Mouse (Mus musculus): ENCODE measurements around the gene Top3a. TPM values are rescaled to one million over a fixed set of nuclear protein-coding genes. Genes with fewer than 3 reads are reported as not detected.

Top3a gene
- polyA plus RNA-seq, 1 experiment from 2014 or later, result 20.5 TPM

- Histone ChIP-seq H3K4me2 (ENCODE audit: low read depth, low read length) (peak within 1 kb of the TSS; percentile 78), H3K27me3 (ENCODE audit: control insufficient read depth, insufficient read depth, low read length) (no peaks in the 10 kb centered on the region), H3K9ac (replicated peaks; ENCODE audit: low read length) (peak within 1 kb of the TSS; percentile 91), H3K4me3 (ENCODE audit: low read depth, low read length) (peak within 1 kb of the TSS; percentile 86), H3K9me3 (replicated peaks; ENCODE audit: control insufficient read depth, low read length) (no peaks in the 10 kb centered on the region), H3K27ac (replicated peaks; ENCODE audit: low read depth, low read length) (peak within 1 kb of the TSS; percentile 76), H3K36me3 (replicated peaks; ENCODE audit: control insufficient read depth, insufficient read depth, low read depth, low read length) (peaks cover 5% of the 10 kb centered on the region), H3K4me1 (ENCODE audit: control insufficient read depth, insufficient read depth, low read length) (peaks cover 3% of the 10 kb centered on the region; the same call in 1 of the 2 replicates)
- peak; percentile 85 for DNase-seq (ENCODE audit: low spot score)
- peak; percentile 46 for ATAC-seq (replicated peaks; ENCODE audit: insufficient number of reproducible peaks, low FRiP score, low TSS enrichment, low read depth)
- WGBS, result under 1% methylated on average over 70 of the region's 71 CpGs
Observed at GRCm38 (mm10) chr11:60726601-60727391, 50.4 kb downstream of the Top3a start, which contains the start of gene Flii. Gene Flii, minus strand, starts transcription at chr11:60727263.

- no peak for DNase-seq (ENCODE audit: low spot score)
- WGBS, result 83% methylated on average over 5 of the region's 5 CpGs
- H3K4me2 ChIP-seq (ENCODE audit: low read depth, low read length), result no peak overlapping the region
- no peak overlapping the region for H3K27ac ChIP-seq (replicated peaks; ENCODE audit: low read depth, low read length)
- no peaks in the 10 kb centered on the region for H3K4me1 ChIP-seq (ENCODE audit: control insufficient read depth, insufficient read depth, low read length)
- H3K36me3 ChIP-seq (replicated peaks; ENCODE audit: control insufficient read depth, insufficient read depth, low read depth, low read length), result peaks cover 22% of the 10 kb centered on the region
- ATAC-seq (replicated peaks; ENCODE audit: insufficient number of reproducible peaks, low FRiP score, low TSS enrichment, low read depth), result no peak
- no peak overlapping the region for H3K9ac ChIP-seq (replicated peaks; ENCODE audit: low read length)
- H3K27me3 ChIP-seq (ENCODE audit: control insufficient read depth, insufficient read depth, low read length), result no peaks in the 10 kb centered on the region
- no peaks in the 10 kb centered on the region for H3K9me3 ChIP-seq (replicated peaks; ENCODE audit: control insufficient read depth, low read length)
- no peak overlapping the region for H3K4me3 ChIP-seq (ENCODE audit: low read depth, low read length)
Observed at GRCm38 (mm10) chr11:60719263-60719662, 57.9 kb downstream of the Top3a start.

DNA sequence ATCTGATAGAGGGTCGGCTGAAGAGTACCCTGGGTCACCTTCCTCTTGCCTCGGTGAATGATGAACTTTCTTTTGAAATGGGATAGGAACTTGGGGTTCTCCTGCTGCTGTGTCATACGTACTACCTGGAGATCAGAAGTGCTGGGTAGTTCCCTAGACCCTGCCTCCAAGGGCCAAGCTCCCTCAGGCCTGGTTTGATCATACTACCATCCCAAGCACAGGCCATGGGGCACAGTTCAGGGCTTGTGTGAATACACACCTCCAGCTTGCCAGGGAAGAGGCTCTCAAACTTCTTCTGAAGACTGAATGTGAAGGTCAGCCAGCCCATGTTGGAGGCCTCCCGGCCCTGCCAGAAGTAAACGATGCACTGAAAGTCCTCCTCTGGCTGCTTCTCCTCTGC is 61.3 kb downstream of the Top3a start:
- no peak overlapping the region for H3K9ac ChIP-seq (replicated peaks; ENCODE audit: low read length)
- peaks cover 40% of the 10 kb centered on the region for H3K36me3 ChIP-seq (replicated peaks; ENCODE audit: control insufficient read depth, insufficient read depth, low read depth, low read length)
- H3K4me1 ChIP-seq (ENCODE audit: control insufficient read depth, insufficient read depth, low read length), result no peaks in the 10 kb centered on the region
- WGBS, result 92% methylated on average over 5 of the region's 5 CpGs
- ATAC-seq (replicated peaks; ENCODE audit: insufficient number of reproducible peaks, low FRiP score, low TSS enrichment, low read depth) (no peak), DNase-seq (ENCODE audit: low spot score) (no peak)
- no peaks in the 10 kb centered on the region for H3K9me3 ChIP-seq (replicated peaks; ENCODE audit: control insufficient read depth, low read length)
- no peak overlapping the region for H3K4me3 ChIP-seq (ENCODE audit: low read depth, low read length)
- H3K27me3 ChIP-seq (ENCODE audit: control insufficient read depth, insufficient read depth, low read length), result no peaks in the 10 kb centered on the region
- H3K4me2 ChIP-seq (ENCODE audit: low read depth, low read length), result no peak overlapping the region
- no peak overlapping the region for H3K27ac ChIP-seq (replicated peaks; ENCODE audit: low read depth, low read length)

DNA sequence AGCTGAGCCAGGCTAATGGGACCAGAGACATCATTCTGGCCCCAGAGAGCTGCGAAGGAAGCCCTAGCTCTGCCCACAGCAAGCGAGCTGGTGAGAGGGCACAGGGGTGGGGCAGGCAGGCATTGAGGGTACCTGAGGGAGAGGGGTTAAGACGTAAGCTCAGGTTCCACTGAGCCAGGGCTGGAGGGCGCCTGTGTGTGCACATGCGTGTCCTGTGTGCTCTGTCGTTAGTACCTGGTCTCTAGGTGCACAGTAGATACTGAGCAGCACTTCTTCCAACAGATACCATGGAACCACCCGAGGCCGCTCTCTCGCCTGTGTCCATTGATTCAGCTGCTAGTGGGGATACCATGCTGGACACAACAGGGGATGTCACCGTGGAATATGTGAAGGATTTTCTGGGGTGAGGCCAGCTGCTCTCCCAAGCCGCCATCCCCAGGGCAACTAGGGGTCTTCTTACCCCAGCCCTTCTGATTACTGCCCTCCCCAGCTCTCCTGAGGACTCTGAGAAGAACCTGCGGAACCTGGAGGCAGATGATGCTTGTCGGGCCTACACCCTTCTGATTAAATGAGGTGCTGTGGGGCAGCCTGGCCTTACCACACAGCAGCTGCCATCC is 64.4 kb downstream of the Top3a start:
- no peak overlapping the region for H3K9ac ChIP-seq (replicated peaks; ENCODE audit: low read length)
- H3K36me3 ChIP-seq (replicated peaks; ENCODE audit: control insufficient read depth, insufficient read depth, low read depth, low read length), result peaks cover 60% of the 10 kb centered on the region
- H3K27me3 ChIP-seq (ENCODE audit: control insufficient read depth, insufficient read depth, low read length), result no peaks in the 10 kb centered on the region
- H3K4me3 ChIP-seq (ENCODE audit: low read depth, low read length), result no peak overlapping the region
- no peaks in the 10 kb centered on the region for H3K9me3 ChIP-seq (replicated peaks; ENCODE audit: control insufficient read depth, low read length)
- 92% methylated on average over 13 of the region's 13 CpGs for WGBS
- H3K4me2 ChIP-seq (ENCODE audit: low read depth, low read length), result no peak overlapping the region
- DNase-seq (ENCODE audit: low spot score) (no peak), ATAC-seq (replicated peaks; ENCODE audit: insufficient number of reproducible peaks, low FRiP score, low TSS enrichment, low read depth) (no peak)
- no peaks in the 10 kb centered on the region for H3K4me1 ChIP-seq (ENCODE audit: control insufficient read depth, insufficient read depth, low read length)
- H3K27ac ChIP-seq (replicated peaks; ENCODE audit: low read depth, low read length), result no peak overlapping the region

GRCm38 (mm10) chr11:60712040-60712439 is 65.1 kb downstream of the Top3a start:
- 95% methylated on average over 18 of the region's 18 CpGs for WGBS

GRCm38 (mm10) chr11:60711218-60711617 is 65.9 kb downstream of the Top3a start:
- Histone ChIP-seq H3K4me3 (ENCODE audit: low read depth, low read length) (no peak overlapping the region), H3K9ac (replicated peaks; ENCODE audit: low read length) (no peak overlapping the region), H3K4me1 (ENCODE audit: control insufficient read depth, insufficient read depth, low read length) (no peaks in the 10 kb centered on the region), H3K4me2 (ENCODE audit: low read depth, low read length) (no peak overlapping the region), H3K9me3 (replicated peaks; ENCODE audit: control insufficient read depth, low read length) (no peaks in the 10 kb centered on the region), H3K27ac (replicated peaks; ENCODE audit: low read depth, low read length) (no peak overlapping the region), H3K27me3 (ENCODE audit: control insufficient read depth, insufficient read depth, low read length) (no peaks in the 10 kb centered on the region), H3K36me3 (replicated peaks; ENCODE audit: control insufficient read depth, insufficient read depth, low read depth, low read length) (peaks cover 70% of the 10 kb centered on the region)
- ATAC-seq (replicated peaks; ENCODE audit: insufficient number of reproducible peaks, low FRiP score, low TSS enrichment, low read depth) (no peak), DNase-seq (ENCODE audit: low spot score) (no peak)
- 93% methylated on average over 17 of the region's 17 CpGs for WGBS

More at GRCm38 (mm10) chr11:60712040-60712439, 65.1 kb downstream of the Top3a start:
- no peak overlapping the region for H3K27ac ChIP-seq (replicated peaks; ENCODE audit: low read depth, low read length)
- no peaks in the 10 kb centered on the region for H3K27me3 ChIP-seq (ENCODE audit: control insufficient read depth, insufficient read depth, low read length)
- DNase-seq (ENCODE audit: low spot score), result no peak
- H3K9me3 ChIP-seq (replicated peaks; ENCODE audit: control insufficient read depth, low read length), result no peaks in the 10 kb centered on the region
- H3K9ac ChIP-seq (replicated peaks; ENCODE audit: low read length), result no peak overlapping the region
- no peak overlapping the region for H3K4me3 ChIP-seq (ENCODE audit: low read depth, low read length)
- ATAC-seq (replicated peaks; ENCODE audit: insufficient number of reproducible peaks, low FRiP score, low TSS enrichment, low read depth), result no peak
- H3K4me1 ChIP-seq (ENCODE audit: control insufficient read depth, insufficient read depth, low read length), result no peaks in the 10 kb centered on the region
- peaks cover 65% of the 10 kb centered on the region for H3K36me3 ChIP-seq (replicated peaks; ENCODE audit: control insufficient read depth, insufficient read depth, low read depth, low read length)
- no peak overlapping the region for H3K4me2 ChIP-seq (ENCODE audit: low read depth, low read length)

DNA sequence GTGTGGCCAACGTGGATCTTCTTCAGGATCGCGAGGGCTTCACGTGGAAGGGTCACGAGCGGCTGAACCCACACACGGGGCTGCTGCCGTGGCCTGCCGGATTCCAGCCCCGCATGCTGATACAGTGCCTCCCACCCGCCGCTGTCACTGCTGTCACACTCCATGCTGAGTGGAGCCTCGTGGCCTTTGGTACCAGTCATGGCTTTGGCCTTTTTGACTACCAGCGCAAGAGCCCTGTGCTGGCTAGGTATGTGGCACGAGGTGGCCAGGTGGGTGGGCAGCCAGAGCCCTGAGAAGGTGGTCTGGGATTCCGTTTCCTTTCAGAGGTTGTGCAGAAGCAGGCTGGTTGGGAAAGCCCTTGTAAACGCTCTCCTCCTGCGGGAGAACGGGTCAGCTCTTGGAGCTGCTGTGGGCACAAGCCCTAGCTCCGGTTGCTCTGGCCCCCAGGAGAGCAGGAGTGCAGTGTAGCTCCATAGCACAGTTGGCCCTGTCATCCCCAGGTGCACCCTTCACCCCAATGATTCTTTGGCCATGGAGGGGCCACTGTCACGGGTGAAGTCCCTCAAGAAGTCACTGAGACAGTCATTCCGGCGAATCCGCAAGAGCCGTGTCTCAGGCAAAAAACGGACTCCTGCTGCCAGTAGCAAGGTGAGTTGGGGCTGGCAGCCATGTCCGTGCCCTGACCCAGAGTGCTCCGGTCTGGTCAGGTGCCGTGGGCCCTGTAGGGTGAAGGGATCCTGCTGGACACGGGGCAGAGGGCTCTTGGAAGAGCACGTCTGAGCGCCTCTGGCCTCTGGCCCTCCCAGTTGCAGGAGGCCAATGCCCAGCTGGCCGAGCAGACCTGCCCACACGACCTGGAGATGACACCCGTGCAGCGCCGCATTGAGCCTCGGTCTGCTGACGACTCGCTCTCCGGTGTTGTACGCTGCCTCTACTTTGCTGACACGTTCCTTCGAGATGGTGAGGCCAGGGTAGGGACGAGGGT is 67.4 kb downstream of the Top3a start:
- Histone ChIP-seq H3K9me3 (replicated peaks; ENCODE audit: control insufficient read depth, low read length) (no peaks in the 10 kb centered on the region), H3K27ac (replicated peaks; ENCODE audit: low read depth, low read length) (no peak overlapping the region), H3K27me3 (ENCODE audit: control insufficient read depth, insufficient read depth, low read length) (no peaks in the 10 kb centered on the region), H3K9ac (replicated peaks; ENCODE audit: low read length) (no peak overlapping the region), H3K4me1 (ENCODE audit: control insufficient read depth, insufficient read depth, low read length) (no peaks in the 10 kb centered on the region), H3K4me2 (ENCODE audit: low read depth, low read length) (no peak overlapping the region), H3K4me3 (ENCODE audit: low read depth, low read length) (no peak overlapping the region), H3K36me3 (replicated peaks; ENCODE audit: control insufficient read depth, insufficient read depth, low read depth, low read length) (peaks cover 64% of the 10 kb centered on the region)
- no peak for DNase-seq (ENCODE audit: low spot score)
- ATAC-seq (replicated peaks; ENCODE audit: insufficient number of reproducible peaks, low FRiP score, low TSS enrichment, low read depth), result no peak
- WGBS, result 93% methylated on average over 45 of the region's 45 CpGs

Data from embryonic facial prominence, embryonic 11.5 days (tissue).